Mouse (Mus musculus) small intestine, adult 2 months (tissue): ENCODE measurements at regions not wholly inside any gene's neighbourhood (a gene's known extent, or its start where the extent isn't known, plus 50 kb on each side); places are given as distances from the start of the nearest gene placed in this dataset.

Experiments
- CTCF ChIP-seq: fragments of 200-500 bp; IDR thresholded peaks from 2 replicates; pipeline ENCODE4 v1.5.1; 2012; ENCODE audit warnings: low read depth, mild to moderate bottlenecking, control low read depth, inconsistent platforms, low read length, moderate library complexity, mixed read lengths; ENCODE audit not compliant: insufficient replicate concordance, insufficient read length; ENCODE audit errors: extremely low read depth
- POLR2A ChIP-seq: fragments of 200-500 bp; IDR thresholded peaks from 2 replicates; pipeline ENCODE4 v1.6.1; 2012; ENCODE audit warnings: low read depth, mild to moderate bottlenecking, control low read depth, inconsistent platforms, low read length, moderate library complexity

GRCm38 (mm10) chr10:91628672-91629071 is 447.6 kb upstream of the Tmpo start:
- TF ChIP-seq CTCF (no peak), POLR2A (no peak)
